Mouse (Mus musculus): ENCODE data around the gene Batf. TPM values are rescaled to one million over a fixed set of nuclear protein-coding genes. Genes with fewer than 3 reads are reported as not detected.

Batf gene
- total RNA-seq, 1 experiment from 2014 or later, result 45.5 TPM

DNA sequence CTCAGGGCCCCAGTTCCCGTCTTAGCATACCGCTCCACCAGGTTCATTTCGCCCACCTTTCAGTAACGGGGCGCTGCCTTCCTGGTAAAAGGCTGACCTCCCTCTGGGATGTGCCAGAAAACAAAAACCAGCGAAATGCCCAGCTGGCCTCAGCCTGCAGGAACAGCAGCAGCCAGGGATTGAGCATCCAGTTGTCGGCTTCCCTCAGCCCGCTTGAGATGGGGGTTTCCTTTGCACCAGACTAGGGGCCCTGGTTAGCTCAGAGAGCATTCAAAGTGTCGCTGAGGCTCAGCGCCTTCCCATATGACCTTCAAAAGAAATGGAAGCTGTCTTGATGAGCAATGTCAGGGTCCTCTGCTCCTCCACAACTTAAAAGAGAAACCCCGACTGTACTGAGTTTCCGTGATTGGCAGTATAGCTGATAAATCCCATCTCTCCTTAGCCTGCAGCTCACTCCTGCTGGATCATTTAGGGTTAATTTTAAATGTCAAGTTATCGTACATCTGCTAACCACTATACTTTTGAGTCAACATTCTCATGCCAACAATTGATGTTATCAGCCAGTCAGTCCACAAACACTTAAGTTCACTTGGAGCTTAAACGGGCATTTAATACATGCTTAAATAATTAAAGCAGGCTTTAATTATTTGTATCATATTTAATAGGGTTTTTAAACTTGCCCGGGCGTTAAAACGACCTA lies 19.5 kb downstream of the Batf start:
- ATAC-seq (replicated peaks in 1 of 2; ENCODE audit: insufficient read depth in 1 of 2, low FRiP score in 2 of 2, low TSS enrichment in 1 of 2, low read depth in 1 of 2, poor library complexity in 2 of 2, severe bottlenecking in 2 of 2), result no peak

DNA sequence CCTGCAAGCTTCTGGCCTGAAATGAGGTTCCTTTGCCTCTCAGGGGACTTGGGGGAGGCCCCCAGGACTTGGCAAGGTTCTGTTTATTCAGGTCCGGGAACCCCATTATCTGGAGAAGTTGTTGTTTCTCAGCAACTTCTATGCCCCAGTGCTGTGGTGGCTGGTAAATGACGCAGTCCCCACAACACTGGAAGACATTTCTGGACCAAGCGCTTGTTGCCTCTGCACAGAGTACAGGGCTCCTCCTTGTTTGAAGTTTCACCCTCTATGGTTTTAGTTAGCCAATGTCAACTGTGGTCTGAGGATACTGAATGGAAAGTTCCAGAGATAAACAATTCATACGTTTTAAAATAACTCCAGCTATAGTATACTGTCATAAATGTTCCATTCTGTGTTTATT lies 20.4 kb downstream of the Batf start:
- ATAC-seq (replicated peaks in 1 of 2; ENCODE audit: insufficient read depth in 1 of 2, low FRiP score in 2 of 2, low TSS enrichment in 1 of 2, low read depth in 1 of 2, poor library complexity in 2 of 2, severe bottlenecking in 2 of 2), result no peak

DNA sequence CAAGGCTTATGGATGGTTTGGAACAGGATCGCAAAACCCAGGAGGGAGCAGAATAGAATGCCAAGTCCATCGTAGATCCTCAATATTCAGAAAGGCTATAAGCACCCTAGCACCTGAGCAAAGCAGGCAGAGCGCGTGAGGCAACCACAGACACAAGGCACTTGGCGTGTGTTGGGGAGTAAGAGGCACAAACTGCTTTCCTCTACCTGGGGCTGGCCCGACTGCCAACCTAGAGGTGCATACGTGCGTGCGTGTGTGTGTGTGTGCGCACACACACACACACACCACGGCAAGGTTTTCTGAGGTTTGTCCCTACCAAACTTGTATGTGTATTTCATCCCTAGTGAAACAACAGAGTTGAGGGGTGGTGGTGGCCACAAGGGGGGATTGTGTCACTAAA lies 20.9 kb downstream of the Batf start:
- no peak for ATAC-seq (replicated peaks in 1 of 2; ENCODE audit: insufficient read depth in 1 of 2, low FRiP score in 2 of 2, low TSS enrichment in 1 of 2, low read depth in 1 of 2, poor library complexity in 2 of 2, severe bottlenecking in 2 of 2)

GRCm38 (mm10) chr12:85708556-85708955 lies 22.1 kb downstream of the Batf start:
- no peak for ATAC-seq (replicated peaks in 1 of 2; ENCODE audit: insufficient read depth in 1 of 2, low FRiP score in 2 of 2, low TSS enrichment in 1 of 2, low read depth in 1 of 2, poor library complexity in 2 of 2, severe bottlenecking in 2 of 2)

- peak in 1 of 2 experiments; percentile 58; a peak in 3 of 4 replicates for ATAC-seq (replicated peaks in 1 of 2; ENCODE audit: insufficient read depth in 1 of 2, low FRiP score in 2 of 2, low TSS enrichment in 1 of 2, low read depth in 1 of 2, poor library complexity in 2 of 2, severe bottlenecking in 2 of 2)
Measured at GRCm38 (mm10) chr12:85710695-85711094, 24.2 kb downstream of the Batf start.

DNA sequence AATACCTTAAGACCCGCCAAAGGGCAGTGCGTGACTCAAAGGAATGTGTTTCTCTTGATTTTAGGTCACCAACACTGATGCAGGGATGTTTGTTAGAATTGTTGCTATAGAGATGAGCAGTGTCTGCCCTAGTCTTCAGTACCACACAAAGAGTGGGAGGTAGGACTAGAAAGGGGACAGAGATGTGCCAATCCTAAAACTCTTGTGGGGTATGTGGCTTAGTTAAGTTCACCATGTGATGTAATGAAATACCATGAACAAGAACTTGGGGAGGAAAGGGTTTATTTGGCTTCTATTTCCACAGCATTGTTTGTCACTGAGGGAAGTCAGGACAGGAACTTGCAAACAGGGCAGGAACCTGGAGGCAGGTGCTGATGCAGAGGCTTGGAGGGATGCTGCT lies 26.1 kb downstream of the Batf start:
- ATAC-seq (replicated peaks in 1 of 2; ENCODE audit: insufficient read depth in 1 of 2, low FRiP score in 2 of 2, low TSS enrichment in 1 of 2, low read depth in 1 of 2, poor library complexity in 2 of 2, severe bottlenecking in 2 of 2), result no peak

DNA sequence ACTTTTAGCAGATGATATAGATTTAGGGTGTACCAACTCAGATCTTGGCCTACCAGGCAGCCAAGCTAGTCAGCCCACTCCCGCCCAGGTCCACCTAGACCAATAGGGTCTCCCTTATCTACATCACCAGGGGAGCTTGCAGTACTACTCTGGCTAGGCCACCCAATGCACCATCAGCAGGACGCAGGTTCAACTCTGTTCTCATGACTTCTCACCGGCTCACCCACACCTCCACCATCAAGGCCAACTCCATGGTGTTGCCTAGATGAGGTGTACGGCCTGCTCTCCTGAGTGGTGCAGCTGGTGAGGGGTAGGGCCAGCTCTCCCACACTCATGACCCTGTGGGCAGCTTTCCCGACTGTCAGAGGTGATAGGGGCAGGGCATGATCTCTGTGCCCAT lies 27.7 kb downstream of the Batf start:
- no peak for ATAC-seq (replicated peaks in 1 of 2; ENCODE audit: insufficient read depth in 1 of 2, low FRiP score in 2 of 2, low TSS enrichment in 1 of 2, low read depth in 1 of 2, poor library complexity in 2 of 2, severe bottlenecking in 2 of 2)

- no peak for ATAC-seq (replicated peaks in 1 of 2; ENCODE audit: insufficient read depth in 1 of 2, low FRiP score in 2 of 2, low TSS enrichment in 1 of 2, low read depth in 1 of 2, poor library complexity in 2 of 2, severe bottlenecking in 2 of 2)
Measured at GRCm38 (mm10) chr12:85725306-85725705, 38.8 kb downstream of the Batf start.

GRCm38 (mm10) chr12:85726729-85727397 lies 40.4 kb downstream of the Batf start:
- ATAC-seq (replicated peaks in 1 of 2; ENCODE audit: insufficient read depth in 1 of 2, low FRiP score in 2 of 2, low TSS enrichment in 1 of 2, low read depth in 1 of 2, poor library complexity in 2 of 2, severe bottlenecking in 2 of 2), result no peak

DNA sequence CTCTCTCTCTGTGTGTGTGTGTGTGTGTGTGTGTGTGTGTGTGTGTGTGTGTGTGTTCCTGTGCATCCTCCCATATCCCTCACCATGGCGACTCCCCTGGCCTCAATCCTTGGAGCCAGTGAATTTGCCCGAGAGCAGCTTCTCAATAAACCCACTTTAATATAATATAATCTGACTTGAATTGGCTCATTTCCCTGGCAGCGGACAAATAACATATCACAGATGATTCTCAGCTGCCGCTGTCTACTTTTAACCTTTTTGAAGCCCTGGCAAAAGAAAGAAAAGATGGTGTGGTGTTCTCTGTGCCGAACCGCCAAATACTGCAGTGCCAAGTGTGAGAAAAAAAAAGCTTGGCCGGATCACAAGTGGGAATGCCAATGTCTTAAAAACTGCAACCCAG lies 41.7 kb downstream of the Batf start:
- ATAC-seq (replicated peaks in 1 of 2; ENCODE audit: insufficient read depth in 1 of 2, low FRiP score in 2 of 2, low TSS enrichment in 1 of 2, low read depth in 1 of 2, poor library complexity in 2 of 2, severe bottlenecking in 2 of 2), result no peak

DNA sequence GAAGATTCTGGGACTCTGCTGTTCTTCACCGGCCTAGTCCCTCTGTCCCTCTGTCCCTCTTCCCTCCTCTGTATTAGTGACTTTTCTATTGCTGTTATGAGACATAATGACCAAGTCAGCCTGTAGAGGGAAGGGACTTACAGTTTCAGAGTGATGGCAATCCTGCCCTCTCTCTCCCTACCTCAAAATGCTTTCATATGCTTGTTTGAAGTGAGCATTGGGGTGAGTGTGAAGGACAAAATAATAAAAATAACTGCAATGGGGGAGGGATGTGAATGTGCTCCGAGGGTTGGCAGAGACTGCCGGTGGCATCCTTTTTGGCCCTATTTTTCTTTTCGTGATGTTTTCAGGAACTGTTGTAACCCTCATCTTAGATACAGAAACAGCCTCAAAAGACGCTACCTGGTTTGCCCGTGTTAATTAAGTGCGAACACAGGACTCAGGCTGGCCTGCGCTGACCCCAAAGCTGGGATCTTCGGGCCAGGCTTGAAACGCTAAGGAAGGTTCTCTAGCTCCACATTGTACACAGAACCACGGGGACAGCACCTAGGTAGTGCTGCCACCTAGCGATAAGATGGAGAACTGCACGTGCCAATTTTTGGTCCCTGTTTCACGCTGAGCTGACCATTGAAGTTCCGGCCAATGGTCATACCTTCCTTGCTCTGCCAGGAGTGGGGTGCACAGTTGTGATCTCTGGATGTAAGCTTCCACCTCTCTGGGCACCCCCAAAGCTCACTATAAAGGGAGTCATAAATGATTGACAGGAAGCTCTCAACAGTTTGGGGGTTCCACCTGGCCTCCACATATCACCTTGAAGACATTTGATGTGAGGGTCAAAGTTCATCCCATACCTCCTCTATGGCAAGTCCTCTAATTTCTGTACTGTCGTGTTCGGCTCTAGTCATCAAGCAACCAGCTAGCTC lies 42.8 kb downstream of the Batf start:
- ATAC-seq (replicated peaks in 1 of 2; ENCODE audit: insufficient read depth in 1 of 2, low FRiP score in 2 of 2, low TSS enrichment in 1 of 2, low read depth in 1 of 2, poor library complexity in 2 of 2, severe bottlenecking in 2 of 2), result peak; percentile 67 to 84

- ATAC-seq (replicated peaks in 1 of 2; ENCODE audit: insufficient read depth in 1 of 2, low FRiP score in 2 of 2, low TSS enrichment in 1 of 2, low read depth in 1 of 2, poor library complexity in 2 of 2, severe bottlenecking in 2 of 2), result no peak
Measured at GRCm38 (mm10) chr12:85729945-85730290, 43.4 kb downstream of the Batf start.

DNA sequence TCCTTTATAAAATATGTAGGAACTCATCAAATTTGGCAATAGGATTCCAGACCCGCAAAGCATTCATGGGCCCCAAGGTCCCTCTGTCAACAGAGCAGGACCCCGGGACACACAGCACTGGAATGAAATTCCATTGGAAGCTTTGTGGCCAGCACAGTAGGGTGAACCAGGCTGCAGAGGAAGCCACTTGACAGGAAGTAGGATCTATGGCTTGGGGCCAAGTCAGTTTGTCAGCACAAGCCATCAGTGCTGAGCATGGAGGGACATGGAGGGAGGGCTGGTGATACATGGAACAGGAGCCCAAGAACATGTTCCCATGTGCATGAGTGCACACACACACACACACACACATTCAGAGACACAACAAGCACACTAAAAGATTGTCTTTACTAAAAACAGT lies 49.7 kb downstream of the Batf start:
- ATAC-seq (replicated peaks in 1 of 2; ENCODE audit: insufficient read depth in 1 of 2, low FRiP score in 2 of 2, low TSS enrichment in 1 of 2, low read depth in 1 of 2, poor library complexity in 2 of 2, severe bottlenecking in 2 of 2), result no peak

DNA sequence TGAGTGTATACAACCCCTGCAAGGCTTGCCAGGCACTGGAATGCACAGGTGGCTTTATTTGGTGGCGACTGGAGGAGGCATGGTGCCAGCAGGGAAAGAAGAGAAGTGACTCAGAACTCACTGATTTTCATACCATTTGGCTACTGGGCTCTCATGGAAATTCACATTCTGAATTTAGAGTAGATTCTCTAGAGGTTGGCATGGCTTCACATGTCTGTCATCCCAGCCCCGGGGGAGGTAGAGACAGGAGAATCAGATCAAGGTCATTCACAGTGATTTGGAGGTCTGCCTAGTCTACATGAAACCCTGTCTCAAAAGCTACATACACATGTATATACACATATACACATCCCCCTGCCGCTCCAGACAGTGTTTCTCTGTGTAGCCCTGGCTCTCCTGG lies 50.5 kb downstream of the Batf start:
- no peak for ATAC-seq (replicated peaks in 1 of 2; ENCODE audit: insufficient read depth in 1 of 2, low FRiP score in 2 of 2, low TSS enrichment in 1 of 2, low read depth in 1 of 2, poor library complexity in 2 of 2, severe bottlenecking in 2 of 2)

DNA sequence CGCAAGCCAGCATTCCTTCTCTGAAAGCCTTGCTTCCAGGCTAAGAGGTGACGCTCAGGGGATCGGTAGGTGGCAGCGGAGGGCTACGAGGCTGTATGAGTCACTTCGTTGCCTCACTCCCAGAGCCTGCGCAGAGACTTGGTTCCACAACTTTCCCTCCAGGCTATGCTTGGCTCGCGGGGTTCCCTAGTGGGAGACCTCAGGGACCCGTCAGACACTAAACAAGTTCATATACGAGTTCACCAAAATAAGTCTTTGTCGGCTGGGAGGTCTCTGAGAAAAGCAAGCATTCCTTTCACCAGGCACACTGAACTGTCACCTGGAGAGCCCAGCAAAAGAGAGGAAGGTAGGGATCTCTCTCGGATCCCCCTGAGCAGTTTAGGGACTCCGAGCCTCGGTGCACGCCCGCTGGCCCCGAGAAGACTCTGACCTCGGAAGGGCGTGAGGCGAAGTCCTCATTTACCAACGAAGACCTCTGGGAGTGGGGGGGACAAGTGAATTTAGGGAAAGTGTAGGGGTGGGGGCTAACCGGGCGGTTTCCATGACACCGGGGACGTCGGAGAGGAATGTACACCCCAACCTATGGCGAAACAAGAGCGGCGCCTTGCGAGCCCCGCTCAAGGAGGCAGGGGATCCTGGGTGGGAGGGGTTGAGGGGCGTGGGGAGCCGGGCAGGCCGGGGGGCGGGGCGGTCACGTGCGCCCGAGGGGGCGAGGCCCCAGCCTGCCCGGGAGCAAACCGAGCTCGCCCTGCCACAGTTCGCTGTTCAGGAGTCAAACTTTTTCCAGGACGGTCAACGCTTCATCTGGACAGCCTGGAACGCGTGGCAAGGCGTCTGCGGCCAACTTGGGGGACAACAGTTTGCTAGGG lies 59.6 kb downstream of the Batf start, which contains the start of gene Flvcr2:
Flvcr2 (plus strand) TSS at position 713 of the 869 bp plus-strand sequence.
- peak; percentile 91 to 96 for ATAC-seq (replicated peaks in 1 of 2; ENCODE audit: insufficient read depth in 1 of 2, low FRiP score in 2 of 2, low TSS enrichment in 1 of 2, low read depth in 1 of 2, poor library complexity in 2 of 2, severe bottlenecking in 2 of 2)

GRCm38 (mm10) chr12:85746696-85747219 lies 60.3 kb downstream of the Batf start:
- ATAC-seq (replicated peaks in 1 of 2; ENCODE audit: insufficient read depth in 1 of 2, low FRiP score in 2 of 2, low TSS enrichment in 1 of 2, low read depth in 1 of 2, poor library complexity in 2 of 2, severe bottlenecking in 2 of 2), result no peak

- ATAC-seq (replicated peaks in 1 of 2; ENCODE audit: insufficient read depth in 1 of 2, low FRiP score in 2 of 2, low TSS enrichment in 1 of 2, low read depth in 1 of 2, poor library complexity in 2 of 2, severe bottlenecking in 2 of 2), result no peak
Measured at GRCm38 (mm10) chr12:85747343-85747742, 60.9 kb downstream of the Batf start.

All from hematopoietic stem cell, adult 5-6 weeks (primary cell).